Mouse (Mus musculus) lung, postnatal 0 days (tissue): ENCODE measurements around the gene Plekhh1.

ENCODE experiments used
- CTCF ChIP-seq: IDR thresholded peaks from 2 replicates; pipeline ENCODE4 v1.5.1; 2016; ENCODE audit warnings: antibody characterized with exemption, mild to moderate bottlenecking
- EP300 ChIP-seq: IDR thresholded peaks from 2 replicates; pipeline ENCODE4 v1.6.1; 2016; ENCODE audit warnings: antibody characterized with exemption, mild to moderate bottlenecking, control low read depth

DNA sequence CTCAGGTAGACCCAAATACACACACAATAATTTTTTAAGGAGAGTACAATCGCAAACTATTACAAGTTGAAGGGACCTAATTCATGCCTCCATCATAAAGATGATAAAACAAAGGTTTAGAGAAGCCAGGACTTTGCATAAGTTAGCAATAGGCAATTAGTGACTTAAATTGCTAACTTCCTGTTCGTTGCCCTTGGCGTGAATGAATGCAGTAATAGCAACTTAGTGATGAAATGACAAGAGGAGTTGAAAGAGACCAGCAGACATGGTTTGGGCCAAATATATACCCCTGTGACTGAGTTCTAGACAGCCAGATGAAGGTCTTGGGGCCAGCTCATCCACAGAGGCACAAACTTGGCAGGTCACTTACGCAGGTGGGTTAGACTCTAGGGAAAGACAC lies 32.7 kb upstream of the Plekhh1 start:
- TF ChIP-seq CTCF (no peak), EP300 (no peak)
